In genomic region chr3:51660821-51661276, GRCm38 (mm10) we compare ENCODE assay signal across 9 mouse cellular contexts. TPM values are rescaled to one million over a fixed set of nuclear protein-coding genes. Genes with fewer than 3 reads are reported as not detected.
DNase-seq lines count a peak whose midpoint lies in the region; ATAC-seq and TF ChIP-seq lines count a peak whose summit lies in the region.
"Had no signal": no experiment of that assay in that cellular context is flagged by ENCODE, and none has a peak within 500 bp of the region (broad histone marks: within the 10 kb centered on the region; RNA-seq: fewer than 3 reads in every experiment).

No protein-coding gene starts in this region.

- no peaks in the 10 kb centered on the region for H3K27me3 ChIP-seq in thymus, adult 2 months (ENCODE audit: control insufficient read depth, insufficient read depth, low read length)
- H3K27me3 ChIP-seq in lung, postnatal 0 days (replicated peaks; ENCODE audit: insufficient read depth, low read length), result no peaks in the 10 kb centered on the region

- peak; percentile 27 for DNase-seq in thymus, adult 2 months
- no peak for DNase-seq in thymus, adult 18-20 months
- DNase-seq in lung, postnatal 0 days (ENCODE audit: low spot score), result peak; percentile 88
- DNase-seq in right cerebral cortex, postnatal 10 days (ENCODE audit: low spot score in 2 of 2), result no peak
- DNase-seq in layer of hippocampus, adult 9-11 months, result no peak
- no peak for DNase-seq in frontal cortex, postnatal 10 days (ENCODE audit: low spot score in 2 of 2)
- DNase-seq: right cerebral cortex, postnatal 4 days had no signal

- TF ChIP-seq POLR2A in thymus, adult 2 months (IDR thresholded peaks at IDR 0.05; ENCODE audit: control insufficient read depth, extremely low read depth, insufficient read depth, low read length, poor library complexity), result no peak

- H3K36me3 ChIP-seq in thymus, adult 2 months (ENCODE audit: control insufficient read depth, insufficient read depth, low read length), result no peaks in the 10 kb centered on the region
- H3K36me3 ChIP-seq in lung, postnatal 0 days (ENCODE audit: insufficient read depth, low read length), result no peaks in the 10 kb centered on the region
- H3K36me3 ChIP-seq: midbrain, embryonic 10.5 days had no signal

- TF ChIP-seq EP300 in lung, postnatal 0 days (IDR thresholded peaks at IDR 0.05), result no peak

- peak overlapping the region; percentile 55 for H3K4me3 ChIP-seq in thymus, adult 2 months (ENCODE audit: control insufficient read depth, insufficient read depth, low read length)
- peak overlapping the region; percentile 27; the same call in 1 of the 2 replicates for H3K4me3 ChIP-seq in brown adipose tissue, adult 24 weeks (ENCODE audit: insufficient read depth, low read depth, low read length)
- H3K4me3 ChIP-seq in lung, postnatal 0 days (ENCODE audit: low read depth, low read length), result no peak overlapping the region
- H3K4me3 ChIP-seq: midbrain, embryonic 10.5 days had no signal

- 68% methylated on average over 3 of the region's 3 CpGs for WGBS in thymus, adult 2 months
- 67% methylated on average over 3 of the region's 3 CpGs for WGBS in lung, postnatal 0 days

- TF ChIP-seq CTCF in thymus, adult 2 months (IDR thresholded peaks at IDR 0.05; ENCODE audit: borderline replicate concordance, control insufficient read depth, extremely low read depth, insufficient read depth, low read length, poor library complexity), result no peak
- TF ChIP-seq CTCF in lung, postnatal 0 days (IDR thresholded peaks at IDR 0.05), result no peak

- H3K4me1 ChIP-seq in thymus, adult 2 months (replicated peaks; ENCODE audit: control insufficient read depth, insufficient read depth, low read length), result peaks cover 37% of the 10 kb centered on the region
- H3K4me1 ChIP-seq in brown adipose tissue, adult 24 weeks (ENCODE audit: control insufficient read depth, insufficient read depth, insufficient read length, low read length), result peaks cover 2% of the 10 kb centered on the region; the same call in 1 of the 2 replicates
- H3K4me1 ChIP-seq in lung, postnatal 0 days (ENCODE audit: insufficient read depth, low read depth, low read length), result no peaks in the 10 kb centered on the region; the same call in 1 of the 2 replicates

- ATAC-seq in lung, postnatal 0 days, result peak; percentile 54

- no peak overlapping the region for H3K9ac ChIP-seq in lung, postnatal 0 days (replicated peaks; ENCODE audit: low read depth)

- H3K27ac ChIP-seq in thymus, adult 2 months (ENCODE audit: control insufficient read depth, insufficient read depth, low read length), result peak overlapping the region; percentile 88
- 0 out of 2 replicates have a peak overlapping the region, but pooled peaks have one; percentile 4 for H3K27ac ChIP-seq in brown adipose tissue, adult 24 weeks (replicated peaks; ENCODE audit: low read depth, low read length)
- H3K27ac ChIP-seq in lung, postnatal 0 days (ENCODE audit: low read length), result no peak overlapping the region
- H3K27ac ChIP-seq: midbrain, embryonic 10.5 days had no signal

- H3K4me2 ChIP-seq in lung, postnatal 0 days (replicated peaks; ENCODE audit: low read depth, low read length), result no peak overlapping the region

- H3K9me3 ChIP-seq in lung, postnatal 0 days (ENCODE audit: low read length), result no peaks in the 10 kb centered on the region
- H3K9me3 ChIP-seq: midbrain, embryonic 10.5 days had no signal

RNA-seq across cellular contexts. Expression of gene Mgst2, which starts 0.7 kb away (rescaled TPM):
- polyA plus RNA-seq in thymus, adult 2 months (2012; rRNA removed), result 17.9 and 20.8 TPM in 2 replicates
- 40.0 and 46.7 TPM in 2 replicates for polyA plus RNA-seq in brown adipose tissue, adult 24 weeks (2012; ENCODE audit: insufficient read depth, insufficient read length, missing spikeins)
- 6.7 and 8.6 TPM in 2 replicates for polyA plus RNA-seq in lung, postnatal 0 days (2015; fragmentation: Nextera tagmentation; extraction: Ambion mirVana)

Comparison
In these comparisons a context has a peak if more than half of its experiments do, and no peak if none do; other contexts are left out.
1. DNase-seq: peak in thymus, adult 2 months (single experiment) and lung, postnatal 0 days (single experiment); none in thymus, adult 18-20 months (0 of 2), right cerebral cortex, postnatal 10 days (0 of 2), layer of hippocampus, adult 9-11 months (single experiment) and frontal cortex, postnatal 10 days (0 of 2).